Mouse (Mus musculus) frontal cortex, postnatal 10 days (tissue): ENCODE results near the gene Drg1.

ENCODE experiments used
- DNase-seq, 2 experiments: peaks; one replicate each; pipeline ENCODE4 v3.0.0; 2022; ENCODE audit warnings: low spot score in 2 of 2, mixed read lengths in 1 of 2

The Drg1 gene

DNA sequence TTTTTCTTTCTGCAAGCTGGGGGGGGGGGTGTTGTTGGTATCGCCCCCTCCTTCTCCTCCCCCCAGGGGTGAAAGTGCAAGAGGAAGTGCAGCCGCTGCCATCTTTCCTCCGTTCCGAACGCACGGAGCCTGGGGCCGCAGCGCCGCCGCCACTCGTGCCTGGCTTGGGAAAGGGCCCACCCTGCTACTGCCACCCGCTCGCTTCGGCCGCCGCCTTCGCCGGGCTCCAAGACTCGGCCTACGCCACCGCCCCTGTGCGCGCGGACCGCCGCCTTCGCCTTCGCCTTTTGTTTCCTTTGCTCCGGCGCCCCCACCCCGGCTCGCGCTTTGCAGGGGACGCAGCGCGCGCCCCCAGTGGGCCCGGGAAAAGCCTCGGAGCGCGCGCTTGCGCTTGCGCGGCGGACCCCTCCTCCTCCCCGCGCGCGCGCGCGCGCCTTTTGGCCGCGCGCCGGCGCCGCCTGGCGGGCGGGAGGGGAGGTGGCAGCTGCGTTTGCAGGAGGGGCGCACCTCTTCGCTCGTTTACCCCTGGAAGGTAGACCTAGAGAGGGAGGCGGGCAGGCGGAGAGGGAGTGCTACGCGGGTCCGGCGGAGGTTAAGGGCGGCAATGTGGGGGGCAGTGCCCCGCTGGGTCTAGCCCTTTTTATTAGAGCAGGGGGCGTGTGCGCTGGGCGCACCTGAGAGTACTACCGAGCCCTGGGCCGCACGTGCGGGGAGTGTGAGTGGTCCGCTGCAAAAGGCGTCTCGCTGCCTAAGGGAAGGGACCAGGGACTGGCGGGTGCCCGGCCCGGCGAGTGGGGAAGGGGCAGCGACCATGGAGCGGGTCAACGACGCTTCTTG, 23.8 kb upstream of the Drg1 start:
- peak in 1 of 2 experiments; percentile 79 for DNase-seq

DNA sequence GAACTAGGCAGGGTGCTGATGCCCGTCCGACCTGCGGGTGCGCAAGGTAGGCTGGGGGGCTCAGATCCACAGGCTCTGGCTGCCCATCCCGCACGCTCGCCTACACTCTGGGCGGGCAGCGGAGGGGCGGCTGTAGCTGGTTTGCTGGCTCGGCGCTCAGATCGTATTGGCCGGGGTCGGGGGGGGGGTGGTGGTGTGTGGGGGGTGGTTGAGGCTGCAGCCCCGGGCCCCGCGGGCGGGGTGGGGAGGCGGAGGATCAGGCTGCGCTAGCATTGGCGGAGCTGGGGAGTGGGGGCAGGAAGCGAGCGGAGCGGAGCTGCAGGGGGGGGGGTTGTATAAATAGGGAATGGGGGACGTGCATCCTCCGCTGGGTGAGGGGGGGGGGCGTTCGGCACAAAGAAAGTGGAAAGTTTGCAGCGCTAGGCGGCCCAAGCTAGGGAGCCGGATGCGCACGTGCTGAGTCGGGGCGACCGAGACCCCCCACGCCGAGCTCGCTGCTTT, 23.1 kb upstream of the Drg1 start:
- peak; percentile 71 to 84 for DNase-seq

DNA sequence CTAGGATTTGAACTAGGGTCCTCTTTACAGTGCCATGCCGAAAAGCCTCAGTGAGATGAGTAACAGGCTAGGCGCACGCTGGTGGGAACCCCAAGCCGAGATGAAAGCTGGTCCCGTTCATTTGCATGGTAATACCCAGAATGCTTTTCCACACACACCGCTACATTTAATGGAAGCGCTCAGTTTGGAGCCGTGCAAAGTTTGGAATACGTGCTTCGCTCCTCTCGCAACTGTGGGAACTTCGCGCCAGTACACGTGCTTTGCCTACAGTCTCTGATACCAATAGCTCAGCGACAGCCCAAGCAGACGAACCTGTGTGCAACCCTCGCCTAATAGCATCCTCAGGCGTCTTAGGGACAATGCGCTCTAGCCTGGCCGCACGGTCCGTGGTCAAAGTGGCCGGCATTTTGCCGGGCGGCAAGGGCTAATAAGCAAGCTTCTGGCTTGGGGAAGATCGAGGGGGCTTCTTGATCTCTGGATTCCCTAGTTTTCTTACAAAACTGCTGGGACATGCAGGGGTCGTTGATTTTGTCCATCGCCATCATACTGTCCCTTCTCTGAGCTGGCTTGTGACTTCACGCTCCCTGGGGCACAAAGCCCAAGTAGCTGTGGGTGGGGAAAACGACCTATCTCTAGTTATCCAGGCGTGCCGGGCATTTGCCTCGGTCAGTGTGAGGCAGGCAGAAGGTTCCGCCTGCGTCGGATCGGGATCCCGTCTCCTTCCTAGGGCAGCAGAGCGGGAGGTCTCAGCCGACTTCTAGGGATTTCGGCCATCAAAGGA, 22.5 kb upstream of the Drg1 start, which contains the start of gene Patz1:
Gene Patz1, plus strand, starts transcription at position 354 of the 781 bp plus-strand sequence.
- DNase-seq = peak in 1 of 2 experiments; percentile 38

DNA sequence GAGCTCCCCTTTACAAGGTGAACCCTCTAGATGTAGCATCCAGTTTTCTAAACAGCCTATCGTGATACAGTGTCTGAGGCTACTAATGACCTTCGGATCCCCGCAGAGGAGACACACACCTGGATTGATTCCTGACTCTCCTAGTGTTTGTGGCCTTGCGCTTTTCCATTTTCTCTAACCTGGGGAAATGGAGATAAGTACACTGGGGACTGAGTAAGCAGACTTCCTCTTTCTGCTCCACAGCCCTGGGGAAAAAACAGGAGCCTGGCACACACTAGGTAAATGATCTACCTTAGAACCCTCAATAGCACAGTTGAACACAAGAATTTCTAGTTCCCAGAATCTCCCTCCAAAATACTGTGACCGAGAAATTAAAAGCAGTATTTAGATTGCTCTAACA, 21.7 kb upstream of the Drg1 start:
- no peak for DNase-seq

DNA sequence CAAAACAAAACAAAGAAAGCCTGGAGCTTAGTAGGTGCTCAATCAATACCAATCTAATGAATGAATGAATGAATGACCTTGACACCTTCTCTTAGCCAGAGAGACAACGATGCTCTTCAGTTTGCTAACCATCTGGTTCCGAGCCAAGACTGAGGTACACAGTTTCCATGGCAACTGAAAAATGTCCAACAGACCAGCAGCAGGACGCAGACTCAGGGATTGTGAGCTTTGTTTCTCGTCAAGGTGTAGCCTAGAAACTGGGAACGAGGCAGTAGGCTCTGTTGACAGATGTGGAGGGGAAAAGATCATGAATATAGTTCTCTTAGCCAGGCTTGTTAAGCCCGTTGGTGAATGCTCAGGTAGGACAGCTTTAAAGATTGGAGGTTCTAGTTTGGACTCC, 20.9 kb upstream of the Drg1 start:
- DNase-seq = no peak

DNA sequence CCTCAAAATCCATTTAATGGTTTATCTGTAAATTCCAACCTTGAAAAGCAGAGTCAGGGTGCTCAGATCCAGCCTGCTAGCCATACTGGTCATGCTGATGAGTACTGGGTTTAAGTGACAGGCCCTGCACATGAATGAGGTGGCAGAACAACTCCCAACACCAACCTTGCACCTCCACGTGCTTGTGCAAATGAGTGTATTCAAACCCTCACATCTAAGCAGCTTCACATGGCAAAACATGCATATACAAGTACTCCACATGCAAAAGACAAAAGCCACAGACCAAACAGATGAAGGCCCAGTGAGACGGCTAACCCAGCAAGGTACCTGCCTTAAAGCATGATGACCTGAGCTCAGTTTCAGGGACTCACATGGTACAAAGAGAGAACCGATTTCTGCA, 19.7 kb upstream of the Drg1 start:
- DNase-seq = no peak

DNA sequence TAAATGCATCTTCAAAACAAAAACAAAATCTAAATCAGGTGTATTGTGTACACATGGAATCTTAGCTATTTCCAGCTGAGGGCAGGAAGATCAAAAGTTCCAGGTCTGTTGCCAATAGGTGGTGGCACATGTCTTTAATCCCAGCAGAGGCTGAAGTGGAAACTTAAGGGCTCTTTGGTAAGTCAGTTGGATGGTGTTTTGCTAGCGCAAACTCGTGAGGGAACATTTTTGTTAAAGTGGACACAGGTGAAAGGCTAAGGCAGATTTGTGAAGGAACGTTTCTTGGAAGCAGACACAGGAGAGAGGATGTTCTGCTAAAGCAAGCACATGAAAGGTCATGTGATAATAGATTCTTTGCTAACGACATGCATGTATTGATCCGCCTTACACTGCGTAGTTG, 17.4 kb upstream of the Drg1 start:
- DNase-seq = no peak

DNA sequence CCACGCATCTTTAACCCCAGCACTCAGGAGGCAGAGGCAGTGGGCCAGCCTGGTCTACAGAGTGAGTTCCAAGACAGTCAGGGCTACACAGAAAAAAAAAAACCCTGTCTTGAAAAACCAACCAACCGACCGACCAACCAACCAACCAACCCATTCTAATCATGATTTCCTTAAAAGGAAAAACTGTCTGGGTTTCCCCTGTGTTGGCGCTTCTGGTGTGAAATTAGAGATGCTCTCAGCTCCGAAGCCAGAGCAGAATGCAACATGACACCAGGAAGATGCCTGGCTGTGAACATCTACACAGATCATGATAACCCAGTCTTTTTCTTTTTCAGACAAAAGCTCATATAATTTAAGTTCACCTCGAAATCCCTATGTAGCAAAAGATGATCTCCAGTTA, 16.7 kb upstream of the Drg1 start:
- no peak for DNase-seq

DNA sequence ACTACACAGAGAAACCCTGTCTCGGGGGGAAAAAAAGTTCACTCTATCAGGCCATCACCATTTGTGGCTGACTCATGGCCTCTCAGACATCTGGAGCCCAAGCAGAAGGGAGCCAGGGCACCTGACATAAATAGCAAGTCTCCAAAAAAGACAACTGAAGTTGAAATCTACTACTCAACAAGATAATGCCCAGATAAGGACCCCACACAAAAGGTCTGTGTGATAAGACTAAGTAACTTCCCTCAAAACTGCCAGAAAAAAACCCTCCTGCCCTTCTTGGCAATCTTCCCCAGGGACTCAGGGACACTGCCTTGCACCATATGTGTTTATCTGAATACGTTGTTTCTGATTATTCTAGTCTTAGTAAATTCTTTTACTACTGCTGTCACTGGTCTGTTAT, 13.5 kb upstream of the Drg1 start:
- no peak for DNase-seq

DNA sequence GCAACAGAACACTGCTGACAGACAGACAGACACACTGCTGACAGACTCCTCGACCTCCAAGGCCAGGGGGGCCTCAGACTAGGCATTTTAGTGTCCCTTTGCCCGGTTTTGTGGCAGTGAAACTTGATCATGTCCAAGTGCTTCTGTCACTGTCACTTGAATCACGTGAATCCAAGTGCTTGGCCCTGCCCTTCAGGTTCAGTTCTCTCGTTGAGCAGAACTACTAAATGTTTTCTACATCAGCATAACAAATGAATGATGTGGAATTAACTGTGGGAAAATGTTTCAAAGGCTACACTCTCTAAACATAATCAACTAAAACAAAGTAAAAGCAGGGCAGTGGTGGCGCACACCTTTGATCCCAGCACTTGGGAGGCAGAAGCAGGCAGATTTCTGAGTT, 12.1 kb upstream of the Drg1 start:
- no peak for DNase-seq

DNA sequence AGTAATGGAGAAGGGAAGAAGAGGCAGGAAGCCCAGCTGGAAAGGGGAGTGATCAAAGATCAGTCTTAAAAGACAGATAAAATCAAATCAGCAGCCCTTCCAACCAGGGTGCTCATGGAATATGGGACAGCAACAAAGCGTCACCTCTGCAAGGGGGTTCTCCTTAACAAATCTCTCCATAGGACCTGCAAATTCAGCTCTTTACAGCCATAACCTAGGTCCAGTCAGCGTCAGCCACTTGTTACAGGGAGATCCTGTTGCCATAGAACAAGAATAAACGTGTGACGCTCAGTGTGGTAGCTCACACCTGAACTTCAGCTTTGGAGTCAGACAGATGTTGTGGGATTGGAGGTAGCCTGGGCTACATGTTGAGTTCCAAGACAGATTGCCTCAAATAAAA, 3.0 kb upstream of the Drg1 start:
- DNase-seq = no peak

DNA sequence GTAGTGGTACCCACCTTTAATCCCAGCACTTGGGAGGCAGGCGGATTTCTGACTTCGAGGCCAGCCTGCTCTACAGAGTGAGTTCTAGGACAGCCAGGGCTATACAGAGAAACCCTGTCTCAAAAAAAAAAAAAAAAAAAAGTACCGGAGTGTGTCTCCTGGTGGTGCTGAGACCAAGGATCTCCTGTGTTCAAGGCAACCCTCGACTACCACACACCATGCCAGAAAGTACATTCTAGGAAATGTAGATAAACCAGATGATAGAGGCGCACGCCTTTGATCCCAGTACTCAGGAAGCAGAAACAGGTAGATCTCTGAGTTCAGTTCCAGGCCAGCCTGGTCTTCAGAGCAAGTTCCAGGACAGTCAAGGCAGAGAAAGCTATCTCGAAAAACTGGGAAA, 918 bp upstream of the Drg1 start:
- DNase-seq = no peak

DNA sequence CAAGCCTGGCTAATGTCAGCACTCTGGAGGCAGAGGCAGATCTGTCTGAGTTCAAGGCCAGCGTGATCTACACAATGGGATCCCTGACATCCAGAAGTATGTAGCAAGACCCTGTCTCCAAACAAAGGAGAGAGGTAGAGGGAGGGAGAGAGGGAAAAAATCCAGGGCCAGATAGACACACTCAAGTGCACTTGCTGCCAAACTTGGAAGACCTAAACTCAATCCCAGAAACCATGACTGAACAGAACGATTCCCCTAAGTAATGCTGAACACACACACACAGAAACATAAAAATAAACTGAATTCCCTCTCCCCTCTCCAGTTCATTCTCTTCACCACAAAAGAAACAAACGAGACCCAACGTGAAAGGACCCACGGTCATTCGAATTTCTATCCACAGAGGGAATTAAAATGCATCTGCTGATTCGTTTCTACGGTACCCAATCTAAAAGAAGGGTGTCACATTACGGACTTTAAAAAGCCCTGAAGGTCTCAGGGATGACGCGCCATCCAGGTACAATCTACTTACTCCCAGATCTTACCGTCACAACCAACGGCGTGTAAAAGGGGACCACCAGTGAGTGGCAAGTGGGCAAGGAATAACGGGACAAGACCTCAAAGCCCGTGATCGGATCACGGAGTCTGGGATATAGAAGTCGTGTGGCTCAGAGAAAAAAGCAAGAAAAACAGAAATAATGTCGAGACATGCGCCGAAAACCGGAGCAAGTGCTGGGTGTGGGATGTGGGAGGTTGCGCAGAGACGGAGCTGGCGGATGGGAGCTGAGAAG, 730 bp downstream of the Drg1 start:
- DNase-seq = no peak

DNA sequence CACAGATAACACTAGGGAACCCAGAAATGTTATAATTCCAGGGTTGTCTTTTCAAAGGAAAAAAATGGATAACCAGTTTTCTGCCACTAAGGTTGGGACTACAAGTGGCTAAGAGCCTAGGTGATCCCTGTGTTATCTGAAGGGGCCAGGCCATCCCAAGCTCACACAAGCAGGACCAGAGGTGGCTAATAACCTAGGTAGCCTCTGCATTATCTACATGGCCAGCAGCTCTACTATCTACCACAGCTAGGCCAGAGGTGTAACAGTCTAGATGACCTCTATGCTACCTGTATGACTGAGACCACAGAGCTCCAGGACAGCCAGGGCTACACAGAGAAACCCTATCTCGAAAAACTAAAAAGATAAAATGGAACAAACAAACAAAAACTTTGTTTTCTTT, 6.7 kb downstream of the Drg1 start:
- DNase-seq = no peak

DNA sequence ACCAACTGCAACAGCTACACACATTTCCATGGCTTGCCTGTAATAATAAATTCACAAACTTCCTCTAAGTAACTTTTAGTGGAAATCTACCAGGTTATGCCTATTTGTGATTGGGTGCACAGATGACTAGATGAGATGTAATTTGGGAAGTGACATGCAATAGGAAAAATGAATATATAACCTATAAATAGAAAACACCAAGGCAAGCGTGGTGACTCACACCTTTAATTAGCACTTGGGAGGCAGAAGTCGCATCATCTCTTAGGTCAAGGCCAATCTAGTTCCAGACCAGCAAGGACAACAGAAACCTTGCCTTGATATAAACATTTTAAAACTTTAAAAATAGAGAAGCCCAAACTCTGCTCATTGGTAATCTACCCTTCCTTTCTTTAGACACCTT, 18.8 kb downstream of the Drg1 start:
- no peak for DNase-seq

DNA sequence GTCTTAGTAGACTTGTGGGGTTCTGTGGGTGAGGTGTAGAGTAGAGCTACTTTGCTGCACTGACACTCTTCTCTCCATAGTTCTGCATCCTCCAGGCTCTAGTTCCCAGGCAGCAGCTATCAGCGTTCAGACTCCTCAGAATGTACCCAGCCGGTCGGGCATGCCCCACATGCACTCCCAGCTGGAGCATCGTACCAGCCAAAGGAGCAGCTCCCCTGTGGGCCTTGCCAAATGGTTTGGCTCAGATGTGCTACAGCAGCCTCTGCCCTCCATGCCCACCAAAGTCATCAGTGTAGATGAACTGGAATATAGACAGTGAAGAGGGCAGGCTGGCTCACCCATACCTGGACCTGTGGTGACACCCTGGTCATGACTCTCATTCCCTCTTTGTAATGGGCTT, 22.4 kb downstream of the Drg1 start:
- DNase-seq = no peak

DNA sequence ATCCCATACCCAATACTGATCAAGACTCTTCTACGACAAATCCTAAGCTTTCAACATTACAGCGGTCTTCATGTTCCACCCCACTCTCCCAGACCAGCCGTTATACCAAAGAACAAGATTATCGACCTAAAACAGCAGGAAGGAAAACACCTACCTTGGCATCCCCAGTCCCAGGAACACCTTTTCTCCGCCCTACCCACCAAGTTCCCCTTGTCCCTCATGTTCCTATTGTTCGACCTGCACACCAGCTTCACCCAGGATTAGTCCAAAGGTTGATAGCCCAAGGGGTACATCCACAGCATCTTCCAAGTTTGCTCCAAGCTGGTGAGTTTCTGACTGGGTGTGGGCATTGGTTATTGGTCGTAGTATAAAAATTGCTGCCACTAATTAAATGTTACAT, 23.8 kb downstream of the Drg1 start:
- DNase-seq = no peak

DNA sequence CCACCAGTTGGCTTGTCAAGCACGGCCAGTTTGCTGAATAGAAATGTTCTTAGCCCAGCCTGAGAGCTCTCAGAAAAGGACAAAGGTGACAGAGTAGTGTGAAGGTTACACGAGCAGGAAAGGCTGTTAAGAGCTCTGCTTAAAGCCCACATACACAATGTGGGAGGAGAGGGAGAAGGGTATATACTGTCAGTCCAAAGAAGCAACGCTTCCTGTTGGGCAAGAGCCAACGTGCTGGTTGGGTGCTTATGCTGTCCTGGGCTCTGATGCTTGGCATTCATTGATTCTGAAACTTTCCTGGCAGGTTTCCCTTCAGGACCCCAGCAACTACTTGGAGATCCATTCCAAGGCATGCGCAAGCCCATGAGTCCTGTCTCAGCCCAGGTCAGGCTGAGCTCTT, 30.9 kb downstream of the Drg1 start:
- no peak for DNase-seq

DNA sequence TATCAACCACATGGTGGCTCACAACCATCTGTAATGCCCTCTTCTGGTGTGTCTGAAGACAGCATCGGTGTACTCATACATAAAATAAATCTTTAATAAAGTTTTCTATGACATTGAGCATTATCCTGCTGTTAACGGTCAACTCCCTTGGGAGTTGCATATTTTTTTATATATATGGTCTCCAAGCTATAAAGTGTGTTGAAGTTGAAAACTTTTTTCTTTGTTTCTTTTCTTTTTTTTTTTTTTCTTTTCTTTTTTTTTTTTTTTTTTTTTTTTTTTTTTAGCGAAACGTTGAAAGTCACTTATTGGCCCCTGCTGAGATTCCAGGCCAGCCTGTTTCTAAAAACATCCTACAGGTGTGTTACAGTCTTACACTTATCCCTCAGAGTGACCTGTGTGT, 32.5 kb downstream of the Drg1 start:
- no peak for DNase-seq

DNA sequence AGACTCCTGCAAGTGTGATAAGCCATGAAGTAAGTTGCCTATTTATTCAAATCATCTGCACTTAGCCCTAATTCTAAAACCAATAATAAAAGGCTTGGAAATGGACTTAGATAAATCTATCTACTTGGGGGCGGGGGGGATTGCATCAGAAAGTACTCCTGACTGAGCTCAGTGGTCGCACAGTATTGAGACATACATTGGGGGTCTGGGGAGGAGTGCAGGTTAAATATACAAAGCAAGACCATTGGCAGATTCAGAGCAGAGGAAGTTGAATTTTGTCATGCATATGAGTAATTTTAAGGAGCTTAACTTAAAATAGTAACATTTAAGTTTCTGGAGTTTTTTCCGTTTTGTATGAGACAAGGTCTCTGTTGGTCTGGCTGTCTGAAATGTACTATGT, 34.0 kb downstream of the Drg1 start:
- DNase-seq = no peak

DNA sequence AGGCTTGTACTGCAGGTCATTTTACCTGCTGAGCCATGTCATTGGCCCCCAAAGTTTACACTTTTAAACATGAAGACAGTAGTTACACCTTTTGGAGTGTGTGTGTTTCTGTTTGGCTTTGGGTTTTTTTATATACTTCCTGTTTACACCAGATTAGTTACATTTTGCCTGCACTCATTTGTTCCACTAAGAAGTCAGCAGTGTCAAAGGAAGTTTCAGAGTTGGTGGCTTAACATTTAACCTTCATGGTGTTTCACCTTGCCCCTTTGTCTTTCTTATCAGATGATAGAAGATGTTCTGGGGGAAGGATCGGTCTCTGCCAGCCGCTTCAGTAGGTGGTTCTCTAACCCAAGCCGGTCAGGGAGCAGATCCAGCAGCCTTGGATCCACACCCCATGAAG, 39.1 kb downstream of the Drg1 start:
- DNase-seq = no peak

DNA sequence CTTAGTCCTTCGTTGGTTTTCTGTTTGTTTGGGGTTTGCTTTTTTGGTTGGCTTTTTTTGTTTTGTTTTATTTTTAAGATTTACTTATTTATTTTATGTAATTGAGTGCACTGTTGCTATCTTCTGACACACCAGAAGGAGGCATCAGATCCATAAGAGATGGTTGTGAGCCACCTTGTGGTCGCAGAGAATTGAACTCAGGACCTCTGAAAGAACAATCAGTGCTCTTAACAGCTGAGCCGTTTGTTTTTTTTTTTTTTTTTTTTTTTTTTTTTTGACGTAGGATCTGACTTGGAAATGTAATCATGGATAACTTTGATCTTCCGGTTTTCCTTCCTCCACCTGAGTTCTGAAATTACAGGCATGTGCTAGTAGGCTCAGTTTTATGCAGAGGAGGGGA, 43.1 kb downstream of the Drg1 start:
- DNase-seq = no peak
